35 mouse cellular contexts compared by ENCODE assay signal in the genomic region with DNA sequence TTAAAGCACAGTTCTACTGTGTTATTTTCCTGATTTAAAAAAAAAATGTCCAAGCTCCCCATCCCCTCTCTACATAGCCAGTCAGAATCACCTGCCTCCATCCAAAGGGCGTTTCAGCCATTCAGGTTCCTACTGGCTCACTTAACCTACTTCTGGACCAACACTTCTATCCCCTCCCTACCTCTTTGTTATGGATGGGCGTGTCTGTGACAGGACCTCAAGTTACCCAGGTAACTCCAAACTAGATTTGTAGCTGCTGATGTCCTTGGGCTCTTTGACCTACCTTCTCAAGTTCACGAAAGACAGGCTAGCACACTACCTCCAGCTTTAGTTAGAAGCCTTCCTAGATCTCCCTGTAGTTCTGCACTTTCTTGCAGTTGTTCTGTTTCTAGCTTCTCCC. TPM values are rescaled to one million over a fixed set of nuclear protein-coding genes. Genes with fewer than 3 reads are reported as not detected.
"Had no signal": no experiment of that assay in that cellular context is flagged by ENCODE, and none has a peak within 500 bp of the region (broad histone marks: within the 10 kb centered on the region; RNA-seq: fewer than 3 reads in every experiment).

No protein-coding gene starts in this region.

- H3K9me3 ChIP-seq: heart, embryonic 10.5 days; heart, embryonic 12.5 days; hindbrain, embryonic 13.5 days; hindbrain, embryonic 15.5 days; kidney, embryonic 15.5 days; limb, embryonic 13.5 days; limb, embryonic 15.5 days; liver, embryonic 12.5 days had no signal

- DNase-seq: gastrocnemius, postnatal 25 days; heart, adult 18-20 months; heart, postnatal 10 days; heart, postnatal 4 days; kidney, adult 11 months; kidney, adult 2 months; kidney, adult 9 months; kidney, postnatal 14 days; kidney, postnatal 36 days; layer of hippocampus, adult 9-11 months; layer of hippocampus, postnatal 36 days; left cerebral cortex, postnatal 4 days had no signal

- H3K27ac ChIP-seq: heart, embryonic 10.5 days; hindbrain, embryonic 13.5 days; hindbrain, embryonic 15.5 days; hindbrain, postnatal 0 days; kidney, embryonic 15.5 days; kidney, postnatal 0 days; limb, embryonic 13.5 days; limb, embryonic 15.5 days; liver, embryonic 12.5 days; liver, embryonic 14.5 days had no signal

- H3K4me3 ChIP-seq: heart, embryonic 10.5 days; heart, embryonic 12.5 days; hindbrain, embryonic 13.5 days; hindbrain, embryonic 15.5 days; kidney, embryonic 15.5 days; limb, embryonic 13.5 days; limb, embryonic 15.5 days; liver, embryonic 12.5 days had no signal

- H3K27me3 ChIP-seq: heart, embryonic 12.5 days; hindbrain, embryonic 13.5 days; hindbrain, embryonic 15.5 days; kidney, embryonic 15.5 days; limb, embryonic 13.5 days; limb, embryonic 15.5 days; liver, embryonic 12.5 days had no signal

- H3K4me1 ChIP-seq: hindbrain, embryonic 15.5 days; kidney, embryonic 15.5 days; limb, embryonic 13.5 days; limb, embryonic 15.5 days; liver, embryonic 12.5 days had no signal

- H3K36me3 ChIP-seq: heart, embryonic 10.5 days; heart, embryonic 12.5 days; hindbrain, embryonic 13.5 days; hindbrain, embryonic 15.5 days; kidney, embryonic 15.5 days; limb, embryonic 13.5 days; limb, embryonic 15.5 days; liver, embryonic 12.5 days had no signal

- H3K9ac ChIP-seq: heart, embryonic 12.5 days; hindbrain, embryonic 13.5 days; hindbrain, embryonic 15.5 days; kidney, embryonic 15.5 days; limb, embryonic 13.5 days; limb, embryonic 15.5 days; liver, embryonic 12.5 days; liver, embryonic 14.5 days had no signal

RNA-seq across cellular contexts. Expression of a gene that starts 12.2 kb away (rescaled TPM):
- total RNA-seq: granulocyte monocyte progenitor cell, adult 5-6 weeks; heart, adult 18-20 months; heart, postnatal 10 days; heart, postnatal 25 days; layer of hippocampus, adult 18-20 months; layer of hippocampus, adult 8-10 months; layer of hippocampus, postnatal 14 days; layer of hippocampus, postnatal 36 days; left cerebral cortex, adult 18-20 months; left cerebral cortex, postnatal 10 days; left cerebral cortex, postnatal 25 days; left cerebral cortex, postnatal 4 days had no signal
- polyA plus RNA-seq: heart, embryonic 10.5 days; heart, embryonic 12.5 days; hindbrain, embryonic 13.5 days; hindbrain, embryonic 15.5 days; hindbrain, postnatal 0 days; intestine, embryonic 14.5 days; intestine, embryonic 16.5 days; kidney, postnatal 0 days; limb, embryonic 11.5 days; liver, adult 2 months had no signal
